Mouse (Mus musculus) CH12.LX (cell line): ENCODE measurements around the gene Socs2. TPM values are rescaled to one million over a fixed set of nuclear protein-coding genes. Genes with fewer than 3 reads are reported as not detected.

ENCODE experiments used
- DNase-seq: peaks from one replicate; pipeline ENCODE4 v3.0.0-alpha.2; 2013; ENCODE audit errors: extremely low read depth
- H3K27ac ChIP-seq: 2 replicates; pipeline ENCODE4 v1.5.1; 2012; ENCODE audit warnings: low read depth, mild to moderate bottlenecking, control low read depth, moderate library complexity; ENCODE audit not compliant: insufficient read depth
- H3K27me3 ChIP-seq: replicated peaks from 2 replicates; pipeline ENCODE3; 2012; ENCODE audit warnings: inconsistent platforms
- H3K36me3 ChIP-seq, 2 experiments: replicated peaks in 1 of 2; 2 replicates each; pipeline versions ENCODE3 to v1.6.1; 2012; ENCODE audit warnings: inconsistent platforms in 1 of 2, low read length in 1 of 2, mild to moderate bottlenecking in 1 of 2, mixed read lengths in 1 of 2, moderate library complexity in 1 of 2; ENCODE audit not compliant: control insufficient read depth in 1 of 2, insufficient read depth in 1 of 2
- H3K4me1 ChIP-seq, 2 experiments: 2 replicates each; pipeline ENCODE4 v1.6.1; 2012; ENCODE audit warnings: inconsistent platforms in 1 of 2, moderate library complexity in 1 of 2; ENCODE audit not compliant: insufficient read depth in 2 of 2, control insufficient read depth in 1 of 2
- H3K4me2 ChIP-seq: 2 replicates; pipeline ENCODE4 v1.6.1; 2012; ENCODE audit warnings: low read depth, mild to moderate bottlenecking, control low read depth; ENCODE audit not compliant: poor library complexity, insufficient read depth, severe bottlenecking
- H3K4me3 ChIP-seq, 3 experiments: fragments of 150-350 bp in 1 of 3; sonication (generic) in 1 of 3; replicated peaks in 1 of 3; 2 replicates each; pipeline versions ENCODE3 to v1.5.1; 2011 to 2012; ENCODE audit warnings: low read depth in 2 of 3, low read length in 2 of 3, mild to moderate bottlenecking in 2 of 3, moderate library complexity in 2 of 3, control low read depth in 1 of 3, improper control_type of control experiment in 1 of 3, inconsistent platforms in 1 of 3, mixed read lengths in 1 of 3; ENCODE audit not compliant: poor library complexity in 1 of 3
- H3K79me2 ChIP-seq: replicated peaks from 2 replicates; pipeline ENCODE4 v1.6.1; 2012; ENCODE audit warnings: mild to moderate bottlenecking, moderate library complexity; ENCODE audit not compliant: control insufficient read depth, poor library complexity, insufficient read depth, severe bottlenecking; ENCODE audit errors: extremely low read depth
- H3K9ac ChIP-seq: 2 replicates; pipeline ENCODE4 v1.6.1; 2012; ENCODE audit warnings: low read depth, mild to moderate bottlenecking, control low read depth, moderate library complexity; ENCODE audit not compliant: insufficient read depth
- H3K9me3 ChIP-seq: replicated peaks from 2 replicates; pipeline ENCODE3; 2012; ENCODE audit warnings: low read length, inconsistent platforms, mixed read lengths
- BHLHE40 ChIP-seq: IDR thresholded peaks from 2 replicates; pipeline ENCODE4 v1.6.1; 2011; ENCODE audit warnings: mild to moderate bottlenecking, low read depth, low read length, improper control_type of control experiment
- CHD2 ChIP-seq: IDR thresholded peaks from 2 replicates; pipeline ENCODE4 v1.6.1; 2011; ENCODE audit warnings: low read length, improper control_type of control experiment
- CTCF ChIP-seq, 2 experiments: IDR thresholded peaks in 1 of 2; conservative IDR thresholded peaks in 1 of 2; 2 replicates each; pipeline ENCODE4 v1.5.1; 2011 to 2012; ENCODE audit warnings: low read depth in 2 of 2, low read length in 2 of 2, improper control_type of control experiment in 1 of 2, inconsistent platforms in 1 of 2, mild to moderate bottlenecking in 1 of 2, moderate library complexity in 1 of 2
- E2F4 ChIP-seq: IDR thresholded peaks from 2 replicates; pipeline ENCODE4 v1.6.1; 2011; ENCODE audit warnings: low read depth, low read length, improper control_type of control experiment; ENCODE audit not compliant: insufficient replicate concordance
- EP300 ChIP-seq: IDR thresholded peaks from 2 replicates; pipeline ENCODE4 v1.6.1; 2011; ENCODE audit warnings: low read length, improper control_type of control experiment
- GABPA ChIP-seq: IDR thresholded peaks from 2 replicates; pipeline ENCODE4 v1.6.1; 2012; ENCODE audit warnings: low read depth, low read length, improper control_type of control experiment, inconsistent platforms; ENCODE audit not compliant: insufficient replicate concordance
- IRF4 ChIP-seq: IDR thresholded peaks from 2 replicates; pipeline ENCODE4 v1.6.1; 2014; ENCODE audit warnings: low read depth, mild to moderate bottlenecking, inconsistent platforms, low read length, improper control_type of control experiment
- JUN ChIP-seq: IDR thresholded peaks from 2 replicates; pipeline ENCODE4 v1.6.1; 2011; ENCODE audit warnings: low read depth, mild to moderate bottlenecking, low read length, improper control_type of control experiment, moderate library complexity; ENCODE audit not compliant: insufficient read depth
- KAT2A ChIP-seq: IDR thresholded peaks from 2 replicates; pipeline ENCODE4 v1.6.1; 2012; ENCODE audit warnings: low read length, improper control_type of control experiment, inconsistent platforms; ENCODE audit not compliant: insufficient replicate concordance
- MAFK ChIP-seq: IDR thresholded peaks from 2 replicates; pipeline ENCODE4 v1.6.1; 2011; ENCODE audit warnings: low read length, improper control_type of control experiment; ENCODE audit not compliant: insufficient replicate concordance
- MAX ChIP-seq: IDR thresholded peaks from 2 replicates; pipeline ENCODE4 v1.6.1; 2011; ENCODE audit warnings: low read length, improper control_type of control experiment
- MAZ ChIP-seq: IDR thresholded peaks from 2 replicates; pipeline ENCODE4 v1.6.1; 2012; ENCODE audit warnings: low read depth, mild to moderate bottlenecking, inconsistent platforms, low read length, improper control_type of control experiment, moderate library complexity
- MEF2A ChIP-seq: IDR thresholded peaks from 2 replicates; pipeline ENCODE4 v1.6.1; 2014; ENCODE audit warnings: low read depth, mild to moderate bottlenecking, inconsistent platforms, low read length, improper control_type of control experiment, borderline replicate concordance
- MXI1 ChIP-seq: IDR thresholded peaks from 2 replicates; pipeline ENCODE4 v1.6.1; 2011; ENCODE audit warnings: mild to moderate bottlenecking, low read depth, low read length, improper control_type of control experiment
- MYC ChIP-seq: IDR thresholded peaks from 2 replicates; pipeline ENCODE4 v1.6.1; 2011; ENCODE audit warnings: low read depth, mild to moderate bottlenecking, improper control_type of control experiment, low read length
- NELFE ChIP-seq: IDR thresholded peaks from 2 replicates; pipeline ENCODE4 v1.6.1; 2011; ENCODE audit warnings: low read depth, low read length, improper control_type of control experiment
- NRF1 ChIP-seq: IDR thresholded peaks from 2 replicates; pipeline ENCODE4 v1.6.1; 2014; ENCODE audit warnings: low read depth, mild to moderate bottlenecking, inconsistent platforms, low read length, improper control_type of control experiment, moderate library complexity
- PAX5 ChIP-seq: IDR thresholded peaks from 2 replicates; pipeline ENCODE4 v1.6.1; 2012; ENCODE audit warnings: low read length, inconsistent platforms, mixed read lengths
- RAD21 ChIP-seq: IDR thresholded peaks from 2 replicates; pipeline ENCODE4 v1.6.1; 2011; ENCODE audit warnings: low read depth, mild to moderate bottlenecking, low read length, improper control_type of control experiment, moderate library complexity
- RCOR1 ChIP-seq: conservative IDR thresholded peaks from 2 replicates; pipeline ENCODE4 v1.6.1; 2012; ENCODE audit warnings: low read depth, mild to moderate bottlenecking, inconsistent platforms, low read length, improper control_type of control experiment
- SMC3 ChIP-seq: IDR thresholded peaks from 2 replicates; pipeline ENCODE4 v1.6.1; 2011; ENCODE audit warnings: low read depth, low read length, improper control_type of control experiment
- TBP ChIP-seq: conservative IDR thresholded peaks from 2 replicates; pipeline ENCODE4 v1.6.1; 2011; ENCODE audit warnings: low read depth, low read length, improper control_type of control experiment
- UBTF ChIP-seq: IDR thresholded peaks from 2 replicates; pipeline ENCODE4 v1.6.1; 2012; ENCODE audit warnings: low read depth, mild to moderate bottlenecking, inconsistent platforms, low read length, improper control_type of control experiment, moderate library complexity
- USF1 ChIP-seq: IDR thresholded peaks from 2 replicates; pipeline ENCODE4 v1.6.1; 2014; ENCODE audit warnings: low read depth, mild to moderate bottlenecking, inconsistent platforms, low read length, improper control_type of control experiment
- ZKSCAN1 ChIP-seq: IDR thresholded peaks from 2 replicates; pipeline ENCODE4 v1.6.1; 2012; ENCODE audit warnings: low read depth, inconsistent platforms, low read length, improper control_type of control experiment, borderline replicate concordance
- ZMIZ1 ChIP-seq: IDR thresholded peaks from 2 replicates; pipeline ENCODE4 v1.6.1; 2012; ENCODE audit warnings: low read depth, mild to moderate bottlenecking, inconsistent platforms, low read length, improper control_type of control experiment
- ZNF384 ChIP-seq: IDR thresholded peaks from 2 replicates; pipeline ENCODE4 v1.6.1; 2012; ENCODE audit warnings: low read depth, low read length, improper control_type of control experiment, inconsistent platforms
- dilution Hi-C: fragments of 300-500 bp; cut with MboI; formaldehyde crosslinking; loops from 2 replicates; pipeline ENCODE4 v1.14.3; 2020; ENCODE audit warnings: low sequenced_read_pairs; ENCODE audit not compliant: extremely low pct_unique_long_range_greater_than_20kb, extremely low pct_ligation_motif_present
- in situ Hi-C: fragments of 300-500 bp; cut with MboI; formaldehyde crosslinking; loops from 3 replicates; pipeline ENCODE4 v1.14.3; 2019; ENCODE audit warnings: low sequenced_read_pairs, low pct_ligation_motif_present, low pct_unique_long_range_greater_than_20kb, mixed read lengths
- polyA plus RNA-seq: library from polyadenylated mRNA; unstranded; fragments of >175 nt; gene quantifications from 2 replicates; pipeline ENCODE4 v1.2.1, GENCODE M21; 2012; ENCODE audit warnings: low read depth; ENCODE audit not compliant: insufficient read length
- total RNA-seq, 2 experiments: library from RNA; depleted of rRNA; stranded (reverse); fragments of 300-350 nt in 1 of 2; fragments of >200 nt in 1 of 2; gene quantifications; 2 replicates each; pipeline ENCODE4 v1.2.3; 2012 to 2014

The Socs2 gene
- total and polyA plus RNA-seq, 3 experiments: 7.8 to 16.3 (median 15.7) TPM

DNA sequence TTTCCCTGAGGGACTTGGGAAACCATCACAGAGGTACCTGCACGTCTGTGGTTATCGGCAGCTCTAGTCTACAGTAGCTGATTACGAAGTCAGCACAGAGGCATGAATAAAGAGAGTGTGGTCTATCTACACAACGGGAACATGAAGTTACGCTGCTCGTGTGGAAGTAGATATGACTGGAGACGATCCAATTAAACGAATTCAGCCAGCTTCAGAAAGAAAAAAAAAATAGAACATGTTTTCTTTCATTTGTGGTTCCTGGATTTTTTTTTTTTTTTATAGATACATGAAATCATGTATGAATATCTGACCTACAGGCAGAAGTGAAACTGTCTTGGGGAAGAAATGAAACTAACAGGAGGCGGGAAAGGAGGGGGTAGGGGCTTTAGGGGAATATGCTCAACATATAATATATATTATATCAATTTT is 49.3 kb downstream of the Socs2 start:
- Histone ChIP-seq H3K27ac (no peak overlapping the region), H3K4me3 (no peak overlapping the region), H3K4me2 (peak overlapping the region; percentile 51), H3K79me2 (no peaks in the 10 kb centered on the region), H3K9ac (0 out of 2 replicates have a peak overlapping the region, but pooled peaks have one; percentile 30), H3K9me3 (peaks cover 3% of the 10 kb centered on the region), H3K27me3 (no peaks in the 10 kb centered on the region), H3K36me3 (no peaks in the 10 kb centered on the region), H3K4me1 (peaks cover 17 to 38% of the 10 kb centered on the region in 2 experiments)
- in situ Hi-C loops: no loop called here
- TF ChIP-seq MYC: no peak
- peak; percentile 77; the same call in 1 of the 2 replicates for TF ChIP-seq E2F4
- TF ChIP-seq ZMIZ1: no peak
- TF ChIP-seq USF1: no peak
- no peak for TF ChIP-seq MAX
- TF ChIP-seq MXI1: no peak
- 0 out of 2 replicates have a peak, but pooled peaks have one; percentile 26 for TF ChIP-seq MAZ
- peak; percentile 91 for TF ChIP-seq ZNF384
- TF ChIP-seq RCOR1: no peak
- TF ChIP-seq PAX5: no peak
- no peak for TF ChIP-seq JUN
- no peak for TF ChIP-seq ZKSCAN1
- TF ChIP-seq CHD2: no peak
- peak; percentile 33; the same call in 1 of the 2 replicates for TF ChIP-seq BHLHE40
- peak; percentile 82 for TF ChIP-seq IRF4
- TF ChIP-seq EP300: peak; percentile 83
- no peak for TF ChIP-seq MAFK
- TF ChIP-seq CTCF (conservative IDR thresholded peaks at IDR 0.05 in 1 of 2, IDR thresholded peaks at IDR 0.05 in 1 of 2; ENCODE audit: low read depth in 2 of 2, low read length in 2 of 2): no peak
- no peak for TF ChIP-seq SMC3
- TF ChIP-seq UBTF: no peak
- TF ChIP-seq GABPA: no peak
- dilution Hi-C loops: no loop called here
- DNase-seq: peak; percentile 58

DNA sequence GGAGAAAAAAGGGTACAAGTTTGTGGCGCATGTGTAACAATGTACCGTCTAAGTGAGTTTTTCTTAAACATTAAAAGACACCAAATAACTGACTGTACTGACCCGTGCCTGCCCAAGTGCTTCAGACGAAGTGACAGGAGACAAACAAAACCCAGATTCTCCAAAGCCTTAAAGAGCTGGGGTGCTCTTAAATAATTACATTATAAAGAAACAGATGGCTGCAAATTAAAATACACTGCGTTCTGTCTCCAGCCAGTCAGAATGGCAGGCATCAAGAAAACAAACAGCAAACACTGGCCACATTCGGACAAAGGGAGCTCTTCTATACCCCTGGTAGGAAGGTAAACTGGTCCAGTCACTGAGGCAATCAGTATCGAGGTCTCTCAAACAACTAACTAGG is 49.7 kb downstream of the Socs2 start:
- Histone ChIP-seq H3K9me3 (peaks cover 3% of the 10 kb centered on the region), H3K4me1 (peaks cover 12 to 38% of the 10 kb centered on the region in 2 experiments), H3K4me2 (peak overlapping the region; percentile 51), H3K4me3 (no peak overlapping the region), H3K36me3 (no peaks in the 10 kb centered on the region), H3K27ac (no peak overlapping the region), H3K9ac (0 out of 2 replicates have a peak overlapping the region, but pooled peaks have one; percentile 30), H3K79me2 (no peaks in the 10 kb centered on the region), H3K27me3 (no peaks in the 10 kb centered on the region)
- TF ChIP-seq USF1 (no peak), MYC (no peak), MEF2A (no peak), MAX (no peak), RCOR1 (no peak), E2F4 (no peak), TBP (no peak), MAZ (no peak), EP300 (no peak), KAT2A (no peak), MAFK (no peak), NELFE (no peak), NRF1 (no peak), ZNF384 (no peak), IRF4 (no peak), RAD21 (no peak), ZKSCAN1 (no peak)
- in situ Hi-C loops: no loop called here
- DNase-seq: no peak
- dilution Hi-C loops: no loop called here
